Mouse (Mus musculus) heart, adult 8-10 months (tissue): ENCODE results near the gene Plekhn1. TPM values are rescaled to one million over a fixed set of nuclear protein-coding genes. Genes with fewer than 3 reads are reported as not detected.
A peak's percentile ranks its signal among the peaks of the same experiment; 100 is the strongest.

Experiments used
- DNase-seq: peaks from one replicate; pipeline ENCODE4 v3.0.0; 2022; ENCODE audit warnings: low spot score
- microRNA-seq: library from miRNA; unstranded; fragments of <30 nt; microRNA quantifications from one replicate; pipeline ENCODE4 v1.2.0, GENCODE M21; 2022
- total RNA-seq, 4 experiments: library from RNA; stranded (reverse); gene quantifications; 2 replicates each; pipeline ENCODE4 v1.2.4; 2022

The Plekhn1 gene
- total RNA-seq, 4 experiments from 2014 or later: 9.5 to 11.8 (median 10.9) TPM

DNA sequence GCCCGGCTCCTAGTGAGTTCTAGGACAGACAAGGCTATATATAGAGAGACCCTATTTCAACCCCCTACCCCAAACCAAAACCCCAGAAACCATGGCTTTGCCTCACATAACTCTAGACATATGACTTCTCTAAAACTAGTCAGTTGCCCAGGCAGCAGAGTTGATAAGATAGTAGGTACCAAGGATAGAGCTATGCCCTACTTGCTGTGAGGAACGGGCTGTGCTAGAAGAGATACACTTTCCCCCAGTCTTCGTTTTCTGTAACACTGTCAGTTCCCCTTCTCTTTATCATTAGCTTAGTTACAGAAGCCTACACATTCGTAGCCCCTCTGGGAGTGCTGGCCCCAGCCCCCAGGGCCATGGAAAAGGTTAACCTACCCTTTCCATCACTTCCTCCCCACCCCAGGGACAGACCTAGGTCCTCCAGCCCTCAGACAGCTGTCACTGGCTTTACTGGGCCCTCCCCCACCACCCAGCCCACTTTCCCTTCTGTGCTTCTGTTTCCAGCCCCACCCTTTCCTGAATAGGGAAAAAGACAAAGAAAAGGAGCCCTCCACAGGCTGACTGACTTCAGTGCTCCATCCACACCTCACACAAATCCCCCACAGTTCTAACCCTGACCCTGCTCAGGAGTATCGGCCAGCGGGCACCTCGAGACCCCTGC lies 50.2 kb downstream of the Plekhn1 start:
- no peak for DNase-seq

DNA sequence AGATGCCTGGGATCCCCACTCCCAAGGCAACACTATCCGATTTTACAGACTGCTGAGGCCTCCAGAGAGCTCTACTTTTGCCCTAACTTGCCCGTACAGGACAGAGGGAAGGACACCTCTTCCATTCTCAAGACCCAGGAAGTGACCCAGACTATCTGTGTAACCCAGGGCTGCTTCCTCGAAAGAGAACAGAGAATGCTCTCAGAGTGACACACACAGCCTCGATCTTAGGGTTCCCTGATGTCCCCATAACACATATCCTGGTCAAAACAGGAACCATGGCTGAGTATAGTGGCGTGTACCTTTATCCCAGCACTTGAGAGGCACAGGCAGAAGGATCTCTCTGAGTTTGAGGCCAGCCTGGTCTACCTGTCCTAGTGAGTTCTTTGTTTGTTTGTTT lies 50.9 kb downstream of the Plekhn1 start:
- DNase-seq: no peak

DNA sequence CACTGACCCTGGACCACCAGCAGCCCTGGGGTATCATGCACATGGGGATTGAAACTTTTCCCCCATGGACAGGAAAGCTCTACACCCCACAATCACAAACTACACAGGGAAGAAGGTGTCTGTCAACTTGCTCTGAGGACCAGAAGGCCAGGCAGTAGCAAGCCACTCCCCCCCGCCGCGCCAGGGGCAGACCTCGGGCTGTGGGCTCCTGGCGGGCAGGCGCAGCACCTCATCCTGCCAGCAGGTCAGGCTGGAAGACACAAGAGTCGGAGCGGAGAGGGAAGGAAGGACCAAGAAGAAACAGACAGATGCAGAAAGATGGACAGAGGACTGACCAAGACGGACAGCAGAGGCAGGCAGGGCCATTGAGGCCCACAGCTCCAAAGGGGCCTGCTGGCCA lies 57.0 kb downstream of the Plekhn1 start:
- DNase-seq: no peak

DNA sequence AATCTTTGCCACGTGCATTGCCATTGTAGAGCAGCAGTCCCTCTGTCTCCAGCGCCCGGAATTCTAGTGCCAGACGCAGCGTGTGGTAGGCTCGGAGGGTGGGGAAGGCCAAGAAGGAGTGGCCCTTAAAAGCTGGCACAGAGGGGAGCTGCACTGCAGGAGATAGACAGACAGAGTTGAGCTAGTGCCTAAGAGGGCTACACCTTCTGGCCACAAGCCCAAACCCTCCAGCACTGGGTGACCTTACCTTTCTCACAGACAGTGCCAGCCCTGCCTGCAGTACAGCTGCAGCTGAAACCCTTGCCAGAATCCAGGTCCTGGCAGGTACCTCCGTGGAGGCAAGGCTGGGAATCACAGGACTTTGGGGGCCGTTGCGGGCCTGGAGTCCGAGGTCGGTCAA lies 62.8 kb downstream of the Plekhn1 start:
- DNase-seq: peak; percentile 66

Small RNAs within 50 kb of the gene (microRNA-seq; reads per million reads assigned to microRNA genes)
- gene Mir7658: 2.5 reads per million

Other genes with a start within 250 kb of the Plekhn1 start
- gene B3galt6, start 242.2 kb downstream of the Plekhn1 start, total RNA-seq: 1 to 10 TPM; 2.6 to 3.2 (median 2.8) TPM
- 100 to 1,000 TPM in 1 of 4 experiments, 10 to 100 TPM in 3; 72.8 to 103 (median 87.1) TPM for gene Sdf4, start 242.0 kb downstream of the Plekhn1 start, total RNA-seq
- gene Tnfrsf4, start 221.0 kb downstream of the Plekhn1 start, total RNA-seq: not detected
- gene Tnfrsf18, start 208.7 kb downstream of the Plekhn1 start, total RNA-seq: under 1 TPM in 2 of 4 experiments, not detected in 2; 0.25 to 0.75 TPM
- under 1 TPM in 1 of 4 experiments, not detected in 3; 0.28 TPM for gene Ttll10, start 175.4 kb downstream of the Plekhn1 start, total RNA-seq
- 1 to 10 TPM; 2.1 to 3.3 (median 2.3) TPM for gene 9430015G10Rik, start 124.9 kb downstream of the Plekhn1 start, total RNA-seq
- under 1 TPM in 1 of 4 experiments, not detected in 3; 0.09 TPM for gene Rnf223, start 104.3 kb downstream of the Plekhn1 start, total RNA-seq
- 10 to 100 TPM; 21.0 to 27.6 (median 24.5) TPM for gene Agrn, start 37.4 kb downstream of the Plekhn1 start, total RNA-seq
- gene Isg15, start 34.0 kb downstream of the Plekhn1 start, total RNA-seq: 1 to 10 TPM; 1.7 to 2.8 (median 2.0) TPM
- 10 to 100 TPM; 10.1 to 14.4 (median 12.2) TPM for gene AW011738, start 31.6 kb downstream of the Plekhn1 start, total RNA-seq
- 100 to 1,000 TPM; 327 to 378 (median 333) TPM for gene Perm1, start 19.0 kb downstream of the Plekhn1 start, total RNA-seq
- gene Noc2l, start 1.2 kb upstream of the Plekhn1 start, total RNA-seq: 10 to 100 TPM; 22.1 to 24.5 (median 22.8) TPM
- under 1 TPM in 2 of 4 experiments, not detected in 2; 0.22 TPM for gene Samd11, start 20.8 kb upstream of the Plekhn1 start, total RNA-seq
- not detected for gene Vmn2r-ps159, start 96.2 kb upstream of the Plekhn1 start, total RNA-seq